26 mouse cellular contexts compared by ENCODE assay signal in the genomic region with DNA sequence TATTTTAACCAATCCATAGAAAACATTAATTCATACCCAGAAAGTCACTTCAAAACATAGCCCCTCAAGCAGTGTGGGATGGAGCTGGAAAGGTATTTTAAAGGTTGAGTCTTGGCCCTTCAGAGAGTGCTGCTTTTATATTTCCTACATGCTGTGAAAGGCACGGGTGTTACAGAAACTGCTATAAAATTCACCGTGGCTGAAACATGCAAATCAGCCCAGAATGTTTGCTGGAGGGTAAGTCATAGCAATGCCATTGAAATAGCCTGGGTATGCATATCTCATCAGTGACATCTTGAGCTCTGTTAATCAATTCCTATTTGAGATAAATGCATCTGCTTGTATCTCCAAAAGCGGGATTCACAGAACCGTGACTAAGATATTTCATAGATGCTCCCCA.
A peak's percentile ranks its signal among the peaks of the same experiment; 100 is the strongest.
DNase-seq lines count a peak whose midpoint lies in the region; ATAC-seq and TF ChIP-seq lines count a peak whose summit lies in the region.
"Had no signal": no experiment of that assay in that cellular context is flagged by ENCODE, and none has a peak within 500 bp of the region (broad histone marks: within the 10 kb centered on the region; RNA-seq: fewer than 3 reads in every experiment).

No protein-coding gene starts in this region.

- H3K27me3 ChIP-seq in forebrain, embryonic 16.5 days (replicated peaks; ENCODE audit: control insufficient read depth, insufficient read depth, low read length): no peaks in the 10 kb centered on the region
- no peaks in the 10 kb centered on the region for H3K27me3 ChIP-seq in forebrain, embryonic 14.5 days (replicated peaks; ENCODE audit: control insufficient read depth, insufficient read depth, low read length)
- H3K27me3 ChIP-seq in neural tube, embryonic 12.5 days (replicated peaks): no peaks in the 10 kb centered on the region
- H3K27me3 ChIP-seq in intestine, postnatal 0 days (replicated peaks; ENCODE audit: control insufficient read depth, insufficient read depth, low read length): no peaks in the 10 kb centered on the region
- H3K27me3 ChIP-seq: embryonic facial prominence, embryonic 12.5 days; forebrain, embryonic 13.5 days; megakaryocyte, embryonic 14.5 days; stomach, embryonic 15.5 days had no signal

- ATAC-seq in forebrain, embryonic 16.5 days: peak; percentile 28; the same call in 1 of the 2 replicates
- ATAC-seq in forebrain, embryonic 14.5 days: no peak
- ATAC-seq in neural tube, embryonic 12.5 days (ENCODE audit: low FRiP score, low read depth): peak; percentile 78
- ATAC-seq in monocyte, adult 5-6 weeks (replicated peaks; ENCODE audit: insufficient number of reproducible peaks, low FRiP score, low TSS enrichment, poor library complexity, severe bottlenecking): no peak
- no peak for ATAC-seq in intestine, postnatal 0 days
- ATAC-seq: CD4-positive, CD25-positive, alpha-beta regulatory T cell, adult 4 months; forebrain, embryonic 13.5 days had no signal

- no peak overlapping the region for H3K4me2 ChIP-seq in forebrain, embryonic 16.5 days (ENCODE audit: low read length)
- no peak overlapping the region for H3K4me2 ChIP-seq in forebrain, embryonic 14.5 days (ENCODE audit: low read length)
- no peak overlapping the region for H3K4me2 ChIP-seq in neural tube, embryonic 12.5 days (replicated peaks)
- no peak overlapping the region for H3K4me2 ChIP-seq in intestine, postnatal 0 days (replicated peaks; ENCODE audit: low read depth)
- H3K4me2 ChIP-seq: embryonic facial prominence, embryonic 12.5 days; forebrain, embryonic 13.5 days; heart, embryonic 11.5 days; stomach, embryonic 15.5 days had no signal

- no peak overlapping the region for H3K4me3 ChIP-seq in forebrain, embryonic 16.5 days (replicated peaks; ENCODE audit: low read length)
- H3K4me3 ChIP-seq in forebrain, embryonic 14.5 days (ENCODE audit: low read depth, low read length): no peak overlapping the region
- no peak overlapping the region for H3K4me3 ChIP-seq in neural tube, embryonic 12.5 days
- H3K4me3 ChIP-seq in intestine, postnatal 0 days (ENCODE audit: low read depth, low read length): no peak overlapping the region
- H3K4me3 ChIP-seq: embryonic facial prominence, embryonic 12.5 days; erythroblast, embryonic 14.5 days; forebrain, embryonic 13.5 days; gastrocnemius, adult 2 months; limb, embryonic 10.5 days; megakaryocyte, embryonic 14.5 days; stomach, embryonic 15.5 days had no signal

- no peak for DNase-seq in forebrain, embryonic 14.5 days (ENCODE audit: low spot score)
- peak; percentile 74 for DNase-seq in brain, embryonic 14.5 days (ENCODE audit: low read depth)
- DNase-seq in mesoderm, embryonic 11.5 days (ENCODE audit: low read depth, low spot score): peak; percentile 4
- no peak for DNase-seq in heart, adult 8-10 months (ENCODE audit: low spot score)
- DNase-seq: adrenal gland, postnatal 36 days; cerebellum, adult 8-10 months; gastrocnemius, adult 2 months; heart, postnatal 10 days; kidney, adult 8-10 months; kidney, postnatal 25 days; lung, adult 18-20 months; lung, postnatal 14 days; right cerebral cortex, postnatal 25 days; thymus, adult 2 months had no signal

- no peaks in the 10 kb centered on the region for H3K9me3 ChIP-seq in forebrain, embryonic 16.5 days (ENCODE audit: control insufficient read depth, low read length)
- H3K9me3 ChIP-seq in forebrain, embryonic 14.5 days (replicated peaks; ENCODE audit: control insufficient read depth, low read length): no peaks in the 10 kb centered on the region
- no peaks in the 10 kb centered on the region for H3K9me3 ChIP-seq in neural tube, embryonic 12.5 days
- H3K9me3 ChIP-seq in intestine, postnatal 0 days (ENCODE audit: control insufficient read depth): no peaks in the 10 kb centered on the region
- H3K9me3 ChIP-seq: embryonic facial prominence, embryonic 12.5 days; forebrain, embryonic 13.5 days; limb, embryonic 10.5 days; megakaryocyte, embryonic 14.5 days; stomach, embryonic 15.5 days had no signal

- no peak for TF ChIP-seq CTCF in brain, embryonic 14.5 days (IDR thresholded peaks at IDR 0.05; ENCODE audit: borderline replicate concordance, extremely low read depth, insufficient read depth, insufficient read length)
- no peak for TF ChIP-seq CTCF in intestine, postnatal 0 days (IDR thresholded peaks at IDR 0.05; ENCODE audit: low read depth)

- 0 out of 2 replicates have a peak, but pooled peaks cover 2% of the 10 kb centered on the region for H3K4me1 ChIP-seq in forebrain, embryonic 16.5 days (replicated peaks; ENCODE audit: control insufficient read depth, insufficient read depth, low read length)
- no peaks in the 10 kb centered on the region for H3K4me1 ChIP-seq in forebrain, embryonic 14.5 days (ENCODE audit: control insufficient read depth, insufficient read depth, low read length)
- peaks cover 14% of the 10 kb centered on the region; the same call in 1 of the 2 replicates for H3K4me1 ChIP-seq in neural tube, embryonic 12.5 days
- no peaks in the 10 kb centered on the region for H3K4me1 ChIP-seq in intestine, postnatal 0 days (replicated peaks; ENCODE audit: control insufficient read depth, insufficient read depth, low read length)
- H3K4me1 ChIP-seq: embryonic facial prominence, embryonic 12.5 days; forebrain, embryonic 13.5 days; limb, embryonic 10.5 days; megakaryocyte, embryonic 14.5 days; stomach, embryonic 15.5 days had no signal

- no peak overlapping the region for H3K9ac ChIP-seq in forebrain, embryonic 16.5 days (replicated peaks; ENCODE audit: low read depth, low read length)
- no peak overlapping the region for H3K9ac ChIP-seq in forebrain, embryonic 14.5 days (ENCODE audit: low read length)
- no peak overlapping the region for H3K9ac ChIP-seq in neural tube, embryonic 12.5 days
- H3K9ac ChIP-seq in intestine, postnatal 0 days (ENCODE audit: low read depth, low read length): no peak overlapping the region
- H3K9ac ChIP-seq: embryonic facial prominence, embryonic 12.5 days; forebrain, embryonic 13.5 days; stomach, embryonic 15.5 days had no signal

- TF ChIP-seq POLR2A in brain, embryonic 14.5 days (IDR thresholded peaks at IDR 0.05; ENCODE audit: borderline replicate concordance, extremely low read depth, insufficient read depth, insufficient read length, poor library complexity, severe bottlenecking): no peak

- no peak overlapping the region for H3K27ac ChIP-seq in forebrain, embryonic 16.5 days (ENCODE audit: low read length)
- no peak overlapping the region for H3K27ac ChIP-seq in forebrain, embryonic 14.5 days (ENCODE audit: low read depth, low read length)
- no peak overlapping the region for H3K27ac ChIP-seq in neural tube, embryonic 12.5 days
- H3K27ac ChIP-seq in intestine, postnatal 0 days (ENCODE audit: low read depth, low read length): no peak overlapping the region
- H3K27ac ChIP-seq: embryonic facial prominence, embryonic 12.5 days; gastrocnemius, adult 2 months; limb, embryonic 10.5 days; stomach, embryonic 15.5 days had no signal

- no peaks in the 10 kb centered on the region for H3K36me3 ChIP-seq in forebrain, embryonic 16.5 days (ENCODE audit: control insufficient read depth, insufficient read depth)
- no peaks in the 10 kb centered on the region for H3K36me3 ChIP-seq in forebrain, embryonic 14.5 days (ENCODE audit: control insufficient read depth, insufficient read depth, low read length)
- no peaks in the 10 kb centered on the region for H3K36me3 ChIP-seq in neural tube, embryonic 12.5 days
- H3K36me3 ChIP-seq in intestine, postnatal 0 days (ENCODE audit: control insufficient read depth, insufficient read depth): no peaks in the 10 kb centered on the region
- H3K36me3 ChIP-seq: embryonic facial prominence, embryonic 12.5 days; limb, embryonic 10.5 days; stomach, embryonic 15.5 days had no signal

- WGBS in forebrain, embryonic 16.5 days: 49% methylated on average over 4 of the region's 4 CpGs
- 64% methylated on average over 4 of the region's 4 CpGs for WGBS in forebrain, embryonic 14.5 days
- WGBS in neural tube, embryonic 12.5 days: 28% methylated on average over 4 of the region's 4 CpGs
- 69% methylated on average over 4 of the region's 4 CpGs for WGBS in intestine, postnatal 0 days

Comparison
In these comparisons a context has a peak if more than half of its experiments do, and no peak if none do; other contexts are left out.
1. ATAC-seq: peak in forebrain, embryonic 16.5 days (single experiment) and neural tube, embryonic 12.5 days (single experiment); none in forebrain, embryonic 14.5 days (single experiment), monocyte, adult 5-6 weeks (single experiment) and intestine, postnatal 0 days (single experiment).
2. DNase-seq: peak in brain, embryonic 14.5 days (single experiment) and mesoderm, embryonic 11.5 days (single experiment); none in forebrain, embryonic 14.5 days (single experiment) and heart, adult 8-10 months (single experiment).